Mouse (Mus musculus): ENCODE data around the gene Fuk.
"Not testable (repeated sequence)": the region's sequence is repeated elsewhere in the genome, so short reads cannot be mapped to it uniquely, and the experiment has no call there.

Fuk gene

GRCm38 (mm10) chr8:110901839-110902578, at the start of gene Fuk:
Gene Fuk, minus strand, starts transcription at chr8:110902488.
- DNase-seq = peak; percentile 81 to 90

- DNase-seq = peak in 1 of 2 experiments; percentile 30
Observed at GRCm38 (mm10) chr8:110950065-110950484, 47.8 kb upstream of the Fuk start.

GRCm38 (mm10) chr8:110945716-110946115, 43.4 kb upstream of the Fuk start:
- DNase-seq = no peak

GRCm38 (mm10) chr8:110944276-110944876, 42.1 kb upstream of the Fuk start:
- DNase-seq = no peak

DNA sequence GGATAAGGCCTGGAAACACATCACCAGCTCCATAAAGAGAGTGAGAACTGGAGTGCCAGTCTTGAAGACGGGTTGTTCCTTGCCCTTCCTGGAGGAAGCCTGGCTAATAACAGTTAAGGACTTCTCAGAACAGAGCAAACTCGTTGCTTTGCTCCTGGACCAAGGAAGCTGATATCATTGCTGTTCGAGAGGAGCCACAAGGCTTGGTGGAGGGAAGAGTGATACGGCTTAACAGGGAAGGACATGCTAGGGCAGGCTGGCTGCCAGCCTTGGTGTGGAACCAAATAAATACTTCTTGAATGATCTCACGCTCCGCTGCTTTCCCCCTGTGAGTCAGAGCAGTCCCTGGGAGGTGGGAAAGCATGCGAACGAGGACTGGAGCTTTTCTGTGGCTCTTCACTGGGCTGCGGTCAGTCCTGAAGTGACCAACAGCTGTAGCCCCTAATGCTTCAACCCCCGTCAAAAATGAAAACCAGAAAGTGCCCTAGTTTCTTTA, 39.2 kb upstream of the Fuk start:
- peak; percentile 80 to 85 for DNase-seq

DNA sequence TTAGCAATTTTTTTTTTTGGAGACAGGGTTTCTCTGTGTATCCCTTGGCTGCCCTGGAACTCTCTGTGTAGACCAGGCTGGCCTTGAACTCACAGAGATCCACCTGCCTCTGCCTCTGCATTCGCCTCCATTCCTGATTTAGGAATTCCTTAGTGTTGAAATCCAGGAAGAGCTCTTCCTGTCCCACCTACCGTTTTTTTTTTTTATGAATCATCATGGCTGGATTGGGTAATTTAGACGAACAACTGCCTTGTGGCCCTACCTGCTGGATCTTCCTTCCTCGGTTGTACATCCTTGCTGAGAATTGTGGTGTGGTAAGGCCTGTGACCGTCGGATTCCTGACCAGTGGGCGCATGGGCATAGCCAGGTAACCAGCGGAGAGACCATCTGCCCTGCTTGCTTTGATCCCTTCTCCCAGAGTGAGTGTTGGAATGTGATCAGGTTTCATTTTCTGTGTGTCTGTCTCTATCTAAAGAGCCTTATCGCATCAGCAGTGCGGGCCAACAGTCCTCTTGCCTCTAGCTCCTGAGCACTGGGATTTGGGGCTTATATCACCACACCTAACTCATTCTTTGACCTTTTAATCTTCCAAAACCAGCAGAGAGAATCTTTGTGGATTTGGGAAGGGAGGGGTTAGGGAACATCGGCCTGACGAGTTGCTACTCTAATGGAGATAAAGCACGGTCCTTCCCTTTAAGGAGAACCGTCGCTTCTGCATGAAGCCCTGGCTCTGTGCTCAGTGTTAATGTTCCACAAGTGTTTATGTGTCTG, 38.6 kb upstream of the Fuk start:
- DNase-seq = no peak

DNA sequence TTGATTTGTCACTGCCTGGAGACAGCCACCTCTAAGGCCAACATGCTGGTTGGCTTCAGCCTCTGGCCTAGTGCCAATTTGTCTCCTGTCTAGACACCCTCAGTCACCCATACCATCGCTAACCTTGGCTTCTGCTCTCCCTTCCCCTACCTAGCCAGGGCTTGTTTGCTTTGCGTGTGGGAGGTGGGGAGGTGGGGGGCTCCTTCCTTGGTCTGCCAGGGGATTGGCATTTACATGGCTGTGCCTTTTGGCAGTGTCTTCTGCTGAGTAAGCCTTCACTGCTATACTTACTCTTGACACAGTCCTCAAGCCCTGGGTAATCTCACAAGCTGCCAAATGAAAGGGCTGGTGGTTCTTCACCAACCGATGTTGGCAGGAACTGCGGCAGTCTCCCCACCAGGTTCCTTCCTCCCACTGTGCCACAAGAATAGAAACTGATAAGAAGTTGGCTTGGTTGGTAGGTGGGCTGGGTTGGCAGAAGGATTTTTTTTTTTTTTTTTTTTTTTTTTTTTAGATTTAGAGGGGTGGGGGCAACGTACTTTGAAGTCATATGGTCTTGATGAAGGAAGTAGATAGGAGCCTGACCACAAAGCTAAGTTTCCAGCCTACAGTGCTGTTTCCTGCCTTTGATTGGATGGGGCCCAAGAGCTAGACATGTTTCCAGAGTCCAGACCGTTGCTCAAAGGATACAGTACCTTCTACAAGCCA, 36.7 kb upstream of the Fuk start:
- DNase-seq = peak in 1 of 2 experiments; percentile 33

DNA sequence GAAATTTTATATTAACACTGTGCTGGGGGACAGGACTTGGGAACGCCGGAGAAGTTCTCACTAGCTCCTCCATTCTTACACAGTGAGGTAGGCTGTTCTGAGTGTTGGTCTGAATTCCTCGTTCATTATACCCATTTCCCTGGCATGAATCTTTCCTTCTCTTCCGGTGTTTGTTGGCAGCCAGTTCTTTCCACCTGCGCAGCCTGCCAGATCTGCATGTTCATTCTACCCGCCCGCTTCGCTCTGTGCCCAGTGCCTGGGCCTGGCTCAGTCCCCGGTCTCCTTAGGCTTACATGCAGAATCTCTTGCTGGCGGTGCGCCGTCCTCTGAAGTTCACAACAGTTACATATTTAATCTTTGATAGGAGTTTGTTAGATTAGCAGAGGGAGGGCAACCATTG, 33.9 kb upstream of the Fuk start:
- DNase-seq = no peak

GRCm38 (mm10) chr8:110933272-110933671, 31.0 kb upstream of the Fuk start:
- DNase-seq = no peak

DNA sequence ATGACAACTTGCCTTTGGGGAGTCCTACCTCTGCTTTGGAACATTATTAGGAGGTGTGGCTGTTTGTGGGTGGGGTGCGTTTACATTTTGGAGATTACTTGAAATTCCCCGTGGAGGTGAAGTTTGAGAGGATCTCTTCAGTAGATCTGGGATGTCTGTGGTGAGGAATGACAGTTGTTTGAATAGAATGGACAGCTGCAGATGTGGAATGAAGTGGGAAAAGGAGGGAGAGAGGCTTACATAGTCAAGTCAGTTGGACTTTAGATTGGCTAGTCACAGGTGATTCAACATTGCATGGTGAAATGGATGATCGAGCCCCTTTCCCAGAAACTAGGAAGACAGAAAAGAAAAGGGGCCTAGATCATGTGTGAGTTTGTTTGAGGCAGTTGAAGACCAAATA, 30.2 kb upstream of the Fuk start:
- no peak for DNase-seq

DNA sequence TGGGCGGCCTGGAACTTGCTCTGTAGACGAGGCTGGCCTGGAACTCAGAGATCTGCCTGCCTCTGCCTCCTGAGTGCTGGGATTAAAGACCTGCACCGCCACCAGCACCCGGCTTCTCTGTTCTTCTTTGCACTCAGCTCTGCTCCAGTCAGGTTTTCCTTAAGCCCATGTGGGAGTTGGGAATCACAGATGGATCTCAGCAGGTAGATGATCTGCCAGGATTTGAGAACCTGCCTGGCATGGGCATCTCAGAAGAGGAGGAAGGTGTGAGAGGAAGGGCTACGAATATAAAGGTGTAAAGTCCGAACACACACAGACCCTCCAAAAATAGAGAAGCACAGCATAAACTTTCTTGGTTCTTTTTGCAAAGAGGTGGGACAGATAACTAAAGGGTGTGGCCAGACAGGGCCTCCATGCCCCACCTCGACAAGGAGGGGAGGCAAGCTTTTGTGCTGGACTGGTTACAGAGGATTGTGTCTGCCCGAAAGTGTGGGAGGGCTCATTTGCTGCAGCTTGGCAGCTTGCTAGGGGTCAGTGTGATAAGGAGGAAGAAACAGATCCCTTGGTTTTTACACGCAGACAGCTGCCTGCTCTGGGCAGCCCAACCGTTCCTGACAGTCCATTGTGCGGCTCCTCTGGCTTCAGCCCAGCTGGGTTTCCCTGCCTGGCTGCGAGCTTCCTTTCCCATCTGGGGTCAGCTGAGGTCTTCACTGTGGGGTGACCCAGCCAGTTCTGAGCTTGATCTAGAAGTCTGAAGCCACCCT, 29.1 kb upstream of the Fuk start:
- peak; percentile 65 to 66 for DNase-seq

- not testable (repeated sequence) for DNase-seq
Observed at GRCm38 (mm10) chr8:110929672-110930071, 27.4 kb upstream of the Fuk start.

DNA sequence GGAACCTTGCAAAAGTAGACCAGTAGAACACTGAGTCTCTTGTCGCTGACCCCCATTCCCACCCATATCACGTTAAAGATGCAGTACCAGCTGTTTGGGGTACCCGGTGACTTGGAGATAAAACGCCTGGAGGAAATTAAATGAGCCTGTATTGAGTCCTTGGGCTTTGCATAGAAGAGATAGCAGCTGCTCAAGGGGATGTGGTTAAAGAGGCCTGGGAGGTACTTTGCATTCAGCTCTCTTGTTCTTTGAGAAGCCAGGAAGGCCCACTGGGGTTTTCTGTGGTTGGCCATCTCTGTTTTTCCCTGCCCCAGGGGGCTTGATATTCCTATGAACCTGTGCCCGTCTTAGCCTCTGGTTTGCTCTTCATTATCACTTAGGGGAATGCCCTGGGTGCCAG, 26.8 kb upstream of the Fuk start:
- no peak for DNase-seq

DNA sequence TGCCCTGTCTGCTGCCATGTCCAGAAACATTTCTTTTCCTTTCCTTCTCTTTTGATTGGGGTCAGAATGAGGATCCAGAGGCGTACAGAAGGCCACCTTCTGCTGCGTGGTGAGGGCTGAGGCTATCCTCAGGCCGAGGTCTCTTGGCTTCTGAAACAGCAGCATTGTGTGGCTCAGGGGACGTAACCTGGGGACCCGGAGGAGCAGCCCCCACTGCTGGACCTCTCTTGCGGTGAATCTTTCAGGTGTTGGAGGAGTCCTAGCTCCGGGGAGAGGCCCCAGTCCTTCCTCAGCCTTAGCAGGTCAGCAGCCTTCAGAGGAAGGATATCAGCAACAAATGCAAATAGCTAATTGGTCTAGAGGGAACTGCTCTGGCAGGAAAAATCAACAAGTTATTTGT, 26.1 kb upstream of the Fuk start:
- DNase-seq = no peak

DNA sequence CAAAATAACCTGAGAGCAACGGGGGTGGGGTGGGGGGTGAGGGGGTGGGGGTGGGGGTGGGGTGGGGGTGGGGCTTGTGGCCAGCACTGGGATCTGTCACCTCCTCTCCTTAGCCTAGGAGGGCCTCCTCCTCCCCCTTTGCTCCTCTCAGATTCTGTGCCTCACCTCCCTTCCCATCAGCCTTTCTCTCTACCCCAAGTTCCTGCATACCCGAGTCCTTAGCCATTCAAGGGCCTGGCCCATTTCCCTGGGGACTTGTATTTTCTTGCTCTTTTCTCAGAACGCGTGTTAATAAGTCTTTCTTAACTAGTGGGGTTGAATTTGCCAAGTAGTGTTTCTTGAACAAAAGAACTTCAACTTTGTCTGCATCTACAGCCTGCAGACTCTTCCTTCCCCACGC, 24.4 kb upstream of the Fuk start:
- no peak for DNase-seq

DNA sequence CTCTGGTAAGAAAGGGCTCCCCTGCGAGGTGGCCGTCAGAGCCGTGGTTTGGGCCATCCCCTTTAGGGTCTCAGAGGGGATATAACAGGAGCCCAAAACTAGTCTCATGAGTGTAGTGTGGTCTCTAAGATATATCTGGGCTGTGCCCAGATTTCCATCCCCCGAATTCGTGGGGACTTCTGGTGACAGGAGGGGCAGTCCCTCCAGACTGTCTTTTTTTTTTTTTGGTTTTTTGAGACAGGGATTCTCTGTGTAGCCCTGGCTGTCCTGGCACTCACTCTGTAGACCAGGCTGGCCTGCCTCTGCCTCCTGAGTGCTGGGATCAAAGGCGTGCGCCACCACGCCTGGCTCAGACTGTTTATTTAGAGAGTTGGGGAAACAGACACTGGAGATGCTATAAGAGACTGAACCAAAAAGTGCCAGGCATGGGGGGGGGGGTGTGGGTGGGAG, 23.4 kb upstream of the Fuk start:
- no peak for DNase-seq

GRCm38 (mm10) chr8:110921492-110922230, 19.4 kb upstream of the Fuk start:
- DNase-seq = peak in 1 of 2 experiments; percentile 37

DNA sequence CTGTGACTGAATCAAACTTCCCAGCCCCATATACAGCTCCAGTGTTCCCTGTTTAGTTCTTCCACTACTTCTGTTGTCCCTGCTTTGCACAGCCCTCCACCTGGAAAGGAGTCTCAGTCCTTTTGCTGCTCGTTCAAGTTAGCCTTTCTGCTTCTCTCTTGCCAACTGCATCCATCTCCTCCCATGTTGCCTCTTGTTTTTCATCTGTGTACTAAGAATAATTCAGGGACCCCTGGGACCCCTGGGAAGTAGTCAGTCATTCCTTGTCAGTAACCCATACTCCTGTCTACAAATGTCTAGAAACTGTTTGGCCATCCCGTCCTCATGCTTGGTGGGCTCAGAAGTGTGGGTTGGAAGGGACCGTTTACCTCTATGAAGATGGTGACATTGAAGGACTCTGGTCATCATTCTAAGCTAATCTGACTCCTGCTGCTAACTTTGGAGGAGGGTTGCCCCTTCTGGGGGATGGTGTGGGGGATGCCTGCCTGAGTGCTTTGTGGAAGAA, 18.5 kb upstream of the Fuk start:
- DNase-seq = no peak

GRCm38 (mm10) chr8:110920032-110920772, 17.9 kb upstream of the Fuk start:
- DNase-seq = peak in 1 of 2 experiments; percentile 38

GRCm38 (mm10) chr8:110919341-110920031, 17.2 kb upstream of the Fuk start, which contains the start of gene St3gal2:
Gene St3gal2, plus strand, starts transcription at chr8:110919922.
- DNase-seq = peak; percentile 80 to 88
